Mouse (Mus musculus): Measurements from ENCODE around the gene Rnf215. TPM values are rescaled to one million over a fixed set of nuclear protein-coding genes. Genes with fewer than 3 reads are reported as not detected.
"Not testable (repeated sequence)": the region's sequence is repeated elsewhere in the genome, so short reads cannot be mapped to it uniquely, and the experiment has no call there.

The Rnf215 gene
- total RNA-seq, 2 experiments from 2014 or later, result 16.7 to 21.2 TPM

DNA sequence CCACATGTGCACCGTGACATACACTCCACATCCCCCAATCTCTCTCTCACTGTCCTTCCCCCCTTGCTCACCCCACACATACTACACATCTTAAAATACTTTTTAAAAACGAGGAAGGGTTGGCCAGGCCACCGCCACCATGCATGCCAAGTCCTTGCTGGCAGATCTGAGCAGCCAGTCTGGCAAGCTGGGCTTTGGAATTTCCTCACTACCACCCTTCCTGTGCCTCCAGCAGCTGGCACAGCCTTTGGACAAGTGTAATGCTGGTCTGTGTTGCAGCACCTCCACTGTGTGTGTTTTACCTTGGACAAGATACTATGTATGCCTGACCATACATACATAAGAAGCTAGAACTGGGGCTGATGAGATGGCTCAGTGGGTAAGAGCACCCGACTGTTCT lies 21.5 kb upstream of the Rnf215 start:
- DNase-seq, result peak; percentile 53

DNA sequence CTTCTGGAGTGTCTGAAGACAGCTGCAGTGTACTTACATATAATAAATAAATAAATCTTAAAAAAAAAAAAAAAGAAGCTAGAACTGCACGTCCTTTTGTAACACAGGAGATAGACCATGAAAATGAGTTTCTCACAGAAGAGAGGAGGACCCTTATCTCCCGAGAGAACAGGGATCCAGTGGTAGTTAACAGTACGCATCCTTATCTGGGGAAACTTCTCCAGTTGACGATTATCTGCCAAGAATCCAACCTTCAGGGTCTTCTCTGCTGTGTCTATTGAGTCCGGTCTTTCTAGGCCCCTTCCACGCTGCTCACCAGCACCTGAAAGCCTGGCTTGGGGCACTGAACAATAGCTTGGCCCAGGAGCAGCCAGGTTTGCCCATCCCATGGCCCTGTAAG lies 21.0 kb upstream of the Rnf215 start:
- no peak for DNase-seq

DNA sequence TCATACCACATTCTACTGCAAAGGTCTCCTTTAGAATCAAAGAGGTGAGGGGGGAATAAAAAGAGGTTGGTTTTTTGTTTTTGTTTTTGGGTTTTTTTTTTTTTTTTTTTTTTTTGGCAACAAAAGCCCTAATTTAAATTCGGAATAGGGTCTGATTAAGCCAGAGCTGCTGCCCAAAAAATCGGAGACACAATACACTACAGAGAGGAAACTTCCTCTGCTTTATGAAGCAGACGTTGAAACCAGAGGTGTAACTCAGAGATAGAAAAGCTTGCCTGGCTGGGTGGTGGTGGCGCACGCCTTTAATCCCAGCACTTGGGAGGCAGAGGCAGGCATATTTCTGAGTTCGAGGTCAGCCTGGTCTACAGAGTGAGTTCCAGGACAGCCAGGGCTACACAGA lies 20.5 kb upstream of the Rnf215 start:
- not testable (repeated sequence) for DNase-seq

DNA sequence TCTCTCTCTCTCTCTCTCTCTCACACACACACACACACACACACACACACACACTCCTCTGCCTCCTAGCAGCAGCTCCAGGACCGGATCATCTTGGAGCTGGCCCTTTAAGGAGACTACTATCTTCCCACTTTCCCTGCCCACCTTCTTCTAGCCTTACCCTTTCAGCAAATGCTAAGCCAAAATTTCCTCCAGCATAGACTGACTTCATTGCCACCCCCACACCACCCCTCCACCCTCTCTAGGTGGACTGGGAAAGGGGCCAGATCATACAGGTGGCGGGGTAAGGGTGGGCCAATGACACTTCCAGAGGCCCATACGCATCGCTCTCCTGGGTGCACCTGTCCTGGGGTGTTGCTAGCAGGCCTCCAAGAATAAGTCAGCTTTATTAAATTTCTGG lies 19.6 kb upstream of the Rnf215 start:
- DNase-seq, result no peak

DNA sequence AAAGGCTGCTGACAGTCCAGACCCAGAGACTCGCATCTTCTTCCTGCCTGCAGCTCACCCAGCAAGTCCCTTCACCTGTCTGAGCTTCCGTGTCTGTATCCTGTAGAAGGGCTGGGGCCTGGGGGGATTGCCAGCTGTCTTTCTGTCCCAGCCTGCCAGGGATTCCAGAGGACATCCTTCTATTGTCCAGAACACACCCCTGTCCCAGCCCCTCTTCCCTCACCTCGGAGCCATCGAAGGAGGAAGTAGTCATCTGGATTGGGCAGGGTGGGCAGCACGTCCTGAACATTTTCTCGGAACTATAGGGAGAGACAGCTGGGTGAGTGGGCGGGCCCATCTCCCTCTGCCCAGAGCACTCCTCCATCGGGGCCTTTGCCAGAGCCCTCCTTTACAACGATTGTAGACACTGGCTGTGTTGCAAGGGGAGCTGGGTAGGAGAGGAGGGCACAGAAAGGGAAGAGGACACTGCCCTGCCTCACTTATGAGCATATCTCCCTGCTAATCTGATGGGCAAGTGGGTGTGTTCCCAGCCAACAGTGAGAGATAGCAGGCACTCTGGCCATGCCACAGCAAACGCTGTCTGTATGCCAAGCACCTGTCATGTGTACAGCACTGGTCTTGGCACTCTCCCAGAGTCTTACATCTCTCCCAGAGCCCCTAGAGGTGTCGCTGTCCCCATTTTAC lies 18.4 kb upstream of the Rnf215 start:
- no peak for DNase-seq

DNA sequence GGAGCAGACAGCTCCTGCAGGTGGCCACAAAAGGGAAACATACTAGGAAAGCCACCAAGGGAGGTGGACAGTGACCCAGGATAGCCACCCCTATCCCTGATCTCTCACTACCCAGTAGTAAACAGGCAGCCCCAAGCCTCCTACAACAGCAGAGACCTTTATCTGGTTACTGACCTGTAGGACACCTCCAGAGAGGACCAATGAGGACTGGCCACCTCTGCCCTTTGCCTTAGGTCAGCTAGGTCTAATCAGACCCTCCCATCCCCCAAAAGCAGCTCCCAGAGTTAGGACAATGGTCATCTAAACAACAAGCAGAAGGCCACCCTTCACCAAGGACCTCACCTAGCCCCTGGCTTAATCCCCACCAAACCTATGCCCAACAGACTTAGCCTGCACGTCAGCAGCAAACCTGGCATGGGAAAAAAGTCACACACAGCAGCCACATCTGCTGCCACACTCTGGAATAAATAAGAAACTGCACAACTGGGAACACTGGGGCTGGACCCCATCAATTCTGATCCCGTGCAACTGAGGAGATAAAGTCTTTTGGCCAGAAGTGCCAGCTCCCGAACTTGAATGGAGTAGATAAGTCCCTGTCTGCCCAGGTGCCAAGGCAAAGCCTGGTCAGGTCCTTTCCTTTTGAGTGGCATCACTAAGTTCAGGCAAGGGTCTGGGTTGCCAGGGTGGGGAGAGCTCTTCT lies 17.5 kb upstream of the Rnf215 start:
- DNase-seq, result no peak

DNA sequence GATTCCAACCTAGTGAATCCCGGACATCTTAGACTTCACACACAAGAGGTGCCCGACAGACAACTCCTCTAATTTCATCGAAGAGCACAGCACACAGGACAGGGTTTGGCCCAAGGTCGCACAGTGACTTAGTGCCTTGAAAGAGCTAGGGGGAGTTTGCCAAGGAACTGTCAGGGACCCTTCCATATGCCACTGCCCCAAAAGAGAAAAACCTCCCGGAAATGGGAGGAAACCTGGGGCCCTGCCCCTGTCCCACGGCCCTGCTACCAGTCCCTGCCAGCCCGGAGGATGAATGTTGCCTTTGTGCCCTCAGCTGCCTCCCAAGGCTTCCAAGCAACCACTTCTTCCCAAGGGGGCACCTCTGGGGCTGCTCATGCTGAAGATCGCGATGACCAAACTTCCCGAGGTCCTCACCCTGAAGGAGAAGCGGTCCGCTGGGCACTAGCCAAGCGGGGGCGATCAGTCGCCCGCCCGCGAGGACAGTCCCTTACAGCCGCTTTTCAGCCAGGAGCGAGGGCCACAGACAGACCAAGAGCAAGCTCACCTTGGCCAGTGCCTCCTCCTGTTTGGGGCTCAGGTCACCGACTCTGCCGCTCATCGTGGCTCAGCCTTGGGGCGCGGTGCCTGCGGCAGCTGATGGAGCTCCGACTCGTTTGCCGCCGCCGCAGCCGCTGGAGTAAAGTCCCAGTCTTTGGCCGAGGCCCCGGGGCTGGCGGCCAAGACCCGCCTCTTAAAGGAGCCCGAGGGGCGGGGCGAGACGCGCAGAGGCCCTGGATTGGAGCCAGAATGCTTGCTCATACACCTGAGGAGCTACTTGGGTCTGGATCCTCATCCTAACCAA lies 16.7 kb upstream of the Rnf215 start:
- peak; percentile 76 for DNase-seq

DNA sequence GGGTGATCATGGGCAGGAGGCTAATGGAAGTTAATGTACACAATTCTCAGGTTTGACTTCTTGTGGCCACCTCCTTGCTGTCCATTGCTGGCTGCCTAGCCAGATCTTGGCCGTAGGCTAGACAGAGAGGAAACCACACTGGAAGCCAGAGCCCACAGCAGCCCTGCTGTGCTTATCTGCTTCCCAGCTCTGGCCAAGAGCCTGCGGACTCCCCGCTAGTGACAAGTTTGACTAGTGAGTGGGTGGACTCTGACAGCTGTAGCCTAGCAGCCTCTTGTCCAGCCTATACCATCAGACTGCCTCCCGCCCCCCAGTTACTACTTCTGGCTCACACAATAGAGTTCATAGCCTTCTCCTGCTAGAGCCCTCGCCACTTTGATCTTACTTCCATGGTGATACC lies 15.4 kb upstream of the Rnf215 start:
- DNase-seq, result no peak

DNA sequence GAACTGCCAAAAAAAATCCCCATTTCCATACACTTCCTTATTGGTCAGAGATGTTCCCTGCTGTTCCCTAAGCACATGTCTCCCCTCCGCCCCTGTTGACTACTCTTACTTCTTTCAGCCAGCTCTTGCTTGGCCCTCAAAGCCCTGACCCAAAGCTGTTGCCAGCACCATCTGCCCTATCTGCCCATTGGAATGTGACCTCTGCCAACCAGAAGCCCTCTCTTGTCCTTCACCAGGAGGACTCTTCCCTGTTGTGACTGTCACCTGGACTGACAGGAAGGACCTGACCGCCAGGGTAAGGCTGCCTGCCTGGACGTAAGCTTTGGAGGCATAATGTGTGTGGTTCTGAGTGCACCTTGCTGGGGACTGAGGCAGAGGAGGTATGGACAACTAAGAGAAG lies 13.3 kb upstream of the Rnf215 start:
- DNase-seq, result no peak

DNA sequence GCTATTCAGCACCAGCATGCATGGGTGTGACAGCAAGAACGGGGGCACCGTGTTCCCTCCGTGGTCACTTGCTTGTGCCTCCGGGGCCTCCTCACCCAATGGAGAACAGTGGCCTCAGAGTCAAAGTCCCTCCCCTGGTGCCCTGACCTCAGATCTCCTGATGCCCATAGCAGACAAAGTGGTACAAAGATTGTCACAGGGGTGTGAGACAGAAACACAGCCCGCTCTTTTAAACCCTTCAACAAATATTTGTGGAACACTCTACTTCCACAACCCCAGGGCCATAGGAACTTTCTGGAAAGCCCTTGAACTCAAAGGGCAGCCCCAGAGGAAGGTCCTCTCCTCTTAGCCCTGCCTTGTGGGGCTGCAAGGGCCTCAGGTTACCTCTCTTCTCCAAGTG lies 12.8 kb upstream of the Rnf215 start:
- DNase-seq, result no peak

DNA sequence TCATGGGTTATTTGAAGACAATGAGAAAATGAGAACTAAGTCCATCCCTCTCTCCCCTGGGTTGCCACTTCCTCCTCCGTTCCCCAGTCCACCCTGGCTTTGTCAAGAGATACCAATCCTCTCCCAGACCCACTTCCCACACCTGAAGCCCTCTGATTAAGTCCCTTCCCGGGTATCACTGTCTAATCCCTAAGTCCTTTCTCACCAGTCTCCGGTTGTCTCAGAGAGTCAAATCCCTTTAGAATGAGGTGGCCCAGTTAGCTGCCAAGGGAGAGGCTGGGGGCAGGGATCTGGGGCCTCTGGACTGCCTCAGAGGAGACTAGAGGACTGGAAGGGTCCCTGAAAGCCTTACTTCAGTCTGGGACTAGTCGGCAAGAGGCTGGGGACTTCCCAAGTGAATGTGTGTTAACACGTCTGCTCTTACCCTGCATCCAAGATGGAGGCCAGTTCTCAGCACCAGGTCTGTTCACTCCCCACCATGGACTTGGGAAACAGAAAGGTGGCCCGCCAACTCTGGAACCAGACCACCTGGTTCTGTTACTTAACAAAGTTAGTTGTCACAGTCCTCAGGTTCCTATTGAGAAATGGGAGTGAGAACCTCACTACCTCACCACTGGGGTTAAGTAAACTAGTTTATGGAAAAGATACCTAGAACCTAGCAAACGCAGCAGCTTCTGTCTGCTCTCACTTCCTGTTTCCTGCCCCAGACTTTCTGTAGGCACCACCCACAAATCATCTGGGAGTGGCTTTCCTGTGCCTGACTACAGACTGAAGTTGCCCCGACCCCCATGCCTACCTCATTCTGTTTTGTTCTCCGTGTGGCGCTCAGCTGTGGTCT lies 12.0 kb upstream of the Rnf215 start, which contains the start of gene Sec14l2:
Gene Sec14l2, minus strand, starts transcription at position 674 of the 838 bp plus-strand sequence.
- DNase-seq, result no peak

DNA sequence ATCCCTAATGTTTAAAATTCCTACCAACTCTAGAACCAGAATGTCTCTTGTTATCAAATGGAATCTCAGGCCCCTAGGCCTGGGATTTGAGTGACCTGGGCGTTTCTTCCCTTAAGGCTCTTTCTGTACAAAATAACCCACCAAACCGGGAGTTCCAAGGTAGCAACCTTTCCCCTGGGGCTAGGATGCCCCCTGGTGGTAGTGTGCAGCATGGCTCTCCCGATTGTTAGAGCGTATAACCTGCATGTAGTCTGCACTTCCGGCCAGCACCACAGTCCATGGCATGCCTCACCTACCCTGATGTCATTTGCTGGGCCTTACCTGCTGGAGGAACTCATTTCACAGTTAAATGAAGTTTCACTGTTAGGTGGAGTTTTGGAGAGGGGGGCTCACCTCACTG lies 11.1 kb upstream of the Rnf215 start:
- DNase-seq, result peak; percentile 67

DNA sequence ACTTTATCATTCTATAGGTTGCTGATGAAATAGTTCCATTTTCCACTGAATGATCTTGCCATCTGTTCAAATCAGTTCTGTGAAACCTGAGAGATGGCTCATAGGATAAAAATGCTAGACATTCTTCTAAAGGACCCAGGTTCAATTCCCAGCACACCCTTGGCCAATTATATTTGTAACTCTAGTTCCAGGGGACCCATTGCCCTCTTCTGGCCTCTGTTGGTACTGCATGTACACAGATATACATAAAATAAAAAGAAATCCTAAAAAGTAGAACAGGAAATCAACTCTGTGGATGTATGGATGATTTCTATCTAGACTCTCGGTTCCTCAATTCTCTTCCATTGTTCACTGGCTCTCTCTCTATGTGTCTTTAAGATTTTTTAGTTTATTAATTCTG lies 7.9 kb upstream of the Rnf215 start:
- no peak for DNase-seq

DNA sequence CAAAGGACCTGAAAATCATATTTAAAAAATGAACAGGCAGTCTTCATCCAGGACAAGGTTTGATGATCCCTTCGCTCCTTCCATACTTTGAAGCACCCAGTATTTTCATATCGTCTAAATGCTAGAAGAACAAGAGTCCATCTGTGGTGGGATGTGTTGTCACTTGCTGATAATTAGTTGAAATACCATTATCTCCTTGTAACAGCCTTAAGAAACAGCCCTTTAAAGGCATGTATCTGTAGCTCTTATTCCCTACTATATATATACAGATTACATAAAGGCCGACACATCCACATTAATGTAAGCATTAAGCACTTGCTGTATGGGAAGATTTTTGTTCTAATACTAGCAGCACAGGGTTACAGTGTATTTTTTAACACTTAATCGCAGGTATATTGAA lies 6.5 kb upstream of the Rnf215 start:
- not testable (repeated sequence) for DNase-seq

DNA sequence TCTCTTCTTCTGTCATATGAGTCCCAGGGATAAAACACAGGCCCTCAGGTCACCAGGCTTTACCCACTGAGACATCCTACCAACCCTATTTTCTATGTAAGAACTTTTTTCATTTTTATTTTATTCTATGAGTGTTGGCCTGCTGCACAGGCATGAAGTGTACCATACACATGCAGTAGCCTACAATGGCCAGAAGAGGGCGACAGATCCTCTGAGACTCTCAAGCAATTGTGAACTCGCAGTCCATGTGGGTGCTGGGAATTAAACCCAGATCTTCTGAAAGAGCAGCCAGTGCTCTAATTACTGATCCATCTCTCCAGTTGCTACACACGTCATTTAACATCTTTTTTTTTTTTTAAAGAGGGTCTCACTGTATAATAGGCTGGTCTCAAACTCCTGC lies 1.6 kb upstream of the Rnf215 start:
- DNase-seq, result no peak

DNA sequence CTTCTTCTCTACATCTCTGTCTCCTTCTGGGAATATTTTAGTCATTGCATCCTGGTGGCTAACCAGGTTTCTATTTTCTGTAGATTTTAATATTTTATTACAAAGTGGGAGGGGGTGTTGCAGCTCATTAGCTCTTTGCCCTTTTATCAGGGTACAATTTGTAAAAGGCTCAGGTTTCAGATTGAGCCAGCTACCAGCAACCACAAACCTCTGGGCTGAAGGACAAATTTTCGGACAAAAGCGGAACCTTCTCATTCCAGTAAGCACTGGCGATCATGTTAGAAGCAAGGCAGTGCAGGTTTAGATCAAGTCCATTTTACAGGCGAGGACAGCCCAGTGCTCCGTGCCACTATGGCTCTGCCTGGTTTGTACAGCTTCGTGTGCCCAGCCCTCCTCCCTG lies 602 bp upstream of the Rnf215 start:
- no peak for DNase-seq

DNA sequence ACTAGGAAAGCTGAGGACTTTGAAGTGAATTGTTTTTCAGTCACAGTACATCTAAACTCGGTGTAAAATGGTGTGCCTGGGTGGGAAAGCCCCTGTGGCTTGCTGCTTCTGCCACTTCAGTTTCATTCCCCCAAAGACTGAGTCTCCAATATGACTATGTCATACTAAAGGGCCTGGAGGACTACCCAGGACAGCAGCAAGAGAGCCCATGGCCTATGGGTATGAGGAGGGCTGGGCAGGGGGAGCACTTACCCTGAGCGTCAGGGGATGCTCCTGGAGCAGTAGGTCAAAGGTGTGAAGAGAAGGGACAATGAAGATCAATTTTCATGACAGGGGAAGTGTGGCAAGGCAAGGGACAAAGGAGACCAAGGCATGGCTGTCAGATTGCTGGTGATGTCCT lies 4.0 kb downstream of the Rnf215 start:
- DNase-seq, result no peak

DNA sequence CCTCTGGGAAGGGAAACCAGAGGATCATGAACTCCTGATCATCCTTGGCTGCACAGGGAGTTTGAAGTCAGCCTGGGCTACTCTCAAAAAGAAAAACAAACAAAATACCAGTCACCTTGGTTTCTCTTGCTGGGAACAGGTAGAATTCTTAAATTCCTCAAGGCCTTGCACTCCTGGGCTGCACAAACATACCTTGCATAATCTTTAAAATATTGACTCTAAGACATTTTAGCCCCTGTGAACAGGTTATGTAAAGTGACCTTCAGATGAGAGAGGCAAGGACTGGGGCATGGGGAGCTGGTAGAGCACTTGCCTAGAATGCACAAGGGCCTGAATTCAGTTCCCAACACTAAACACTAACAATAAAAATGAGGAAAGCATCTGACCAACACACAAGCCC lies 6.5 kb downstream of the Rnf215 start:
- DNase-seq, result no peak

DNA sequence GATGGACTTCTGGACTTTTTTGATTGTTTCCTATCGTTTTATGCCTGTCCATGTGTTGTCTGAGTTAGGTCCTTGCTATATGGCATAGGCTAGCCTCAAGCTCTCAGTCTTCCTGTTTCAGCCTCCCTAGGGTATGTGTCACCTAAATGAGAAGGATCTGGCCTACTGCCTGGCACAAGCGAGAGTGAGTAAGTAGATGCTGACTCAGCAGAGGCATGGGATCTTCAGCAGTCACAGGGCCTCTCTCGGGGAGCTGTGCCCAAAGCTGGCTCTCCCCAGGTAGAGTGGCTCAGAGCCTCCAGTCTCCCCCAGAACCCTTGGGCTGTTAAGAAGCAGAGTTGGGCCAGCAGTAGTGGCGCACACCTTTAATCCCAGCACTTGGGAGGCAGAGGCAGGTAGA lies 7.3 kb downstream of the Rnf215 start:
- DNase-seq, result no peak

DNA sequence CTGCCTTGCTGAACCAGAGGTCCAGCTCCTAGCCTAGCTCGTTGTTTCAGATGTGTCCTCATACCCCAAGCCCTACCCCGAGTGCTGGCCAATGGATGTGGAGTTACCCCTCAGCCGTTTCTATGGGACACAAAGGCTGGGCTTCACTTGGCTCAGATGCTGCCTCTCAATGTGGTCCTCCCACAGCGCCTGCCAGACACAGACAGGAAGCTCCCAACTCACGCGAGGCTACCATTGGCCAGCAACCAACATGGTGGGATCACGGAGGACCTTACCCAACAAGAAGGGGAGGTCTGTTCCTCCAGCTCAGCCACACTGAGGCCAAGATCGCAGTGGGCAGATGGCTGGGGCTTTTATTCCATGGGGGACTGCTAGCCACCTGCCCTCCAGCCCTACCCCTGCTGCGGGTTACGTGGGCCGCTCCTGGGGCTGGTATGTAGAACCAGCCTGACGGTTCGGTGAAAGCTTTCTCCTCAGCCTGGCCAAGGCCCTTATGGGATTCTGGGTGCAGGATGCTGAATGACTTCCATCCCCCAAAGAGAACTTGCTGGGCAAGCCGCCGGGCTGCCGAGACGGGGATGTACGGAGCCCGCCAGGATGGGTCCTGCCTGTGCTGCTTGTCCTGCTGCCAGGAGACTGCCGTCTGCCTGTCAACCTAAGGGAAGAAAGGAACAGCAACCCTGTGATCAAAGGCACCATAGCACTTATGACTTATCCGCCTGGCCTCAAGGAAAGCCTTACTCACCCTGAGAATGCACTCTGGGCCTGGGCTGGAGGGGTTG lies 8.5 kb downstream of the Rnf215 start:
- no peak for DNase-seq

DNA sequence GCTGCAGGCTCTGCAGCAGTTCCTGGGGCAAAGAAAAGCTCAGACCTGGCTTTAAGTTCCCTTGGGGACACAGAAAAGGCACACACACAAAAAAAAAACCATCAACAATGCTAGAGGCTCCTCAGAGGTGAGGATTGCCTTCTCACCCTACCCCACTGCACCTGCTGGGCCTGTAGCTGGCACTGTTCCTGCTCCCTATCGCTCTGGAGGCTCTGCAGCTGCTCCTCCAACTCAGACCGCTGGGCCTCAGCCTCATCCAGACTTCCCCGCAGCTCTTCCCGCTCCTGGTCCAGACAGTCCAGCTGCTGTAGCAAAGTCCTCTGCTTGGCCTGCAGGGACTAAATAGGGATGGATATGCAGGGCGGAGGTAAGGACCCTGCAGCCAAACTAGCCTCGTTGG lies 11.4 kb downstream of the Rnf215 start:
- DNase-seq, result no peak

DNA sequence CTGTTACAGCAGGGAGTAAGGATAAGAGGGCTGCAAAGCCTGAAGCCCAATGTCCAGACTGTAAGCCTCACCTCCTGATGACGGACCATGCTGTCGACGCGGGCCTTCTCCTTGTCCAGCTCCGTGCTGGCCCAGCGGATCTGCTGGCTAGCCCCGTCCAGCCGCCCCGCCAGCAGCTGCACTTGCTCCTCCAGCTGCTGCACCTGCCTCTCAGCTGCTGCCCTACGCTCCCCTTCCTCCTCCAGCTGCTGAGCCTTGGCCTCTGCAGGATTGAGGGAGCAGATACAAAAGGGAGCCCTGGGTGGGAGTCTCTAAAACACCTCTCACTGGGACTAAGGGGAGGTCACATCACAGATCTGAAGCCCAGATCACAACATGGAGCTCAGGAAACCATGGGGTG lies 12.1 kb downstream of the Rnf215 start:
- no peak for DNase-seq
